Comparison of ENCODE assay signal across 8 mouse cellular contexts in genomic region chr3:90432348-90432747, GRCm38 (mm10). TPM values are rescaled to one million over a fixed set of nuclear protein-coding genes. Genes with fewer than 3 reads are reported as not detected.
DNase-seq lines count a peak whose midpoint lies in the region; ATAC-seq and TF ChIP-seq lines count a peak whose summit lies in the region.

No protein-coding gene starts in this region.

- DNase-seq in kidney, adult 11 months: no peak
- no peak for DNase-seq in hindbrain, postnatal 0 days (ENCODE audit: low spot score)
- no peak for DNase-seq in midbrain, postnatal 0 days (ENCODE audit: low spot score)
- DNase-seq in adrenal gland, adult 2 months: no peak
- DNase-seq in left cerebral cortex, adult 18-20 months (ENCODE audit: low spot score in 2 of 2): no peak
- no peak for DNase-seq in right cerebral cortex, postnatal 36 days (ENCODE audit: low spot score in 2 of 2)

- H3K9ac ChIP-seq in kidney, embryonic 15.5 days: peak overlapping the region; percentile 78
- H3K9ac ChIP-seq in hindbrain, postnatal 0 days (replicated peaks; ENCODE audit: low read length): peak overlapping the region; percentile 91
- peak overlapping the region; percentile 88 for H3K9ac ChIP-seq in midbrain, postnatal 0 days (replicated peaks; ENCODE audit: low read length, poor library complexity, severe bottlenecking)

- TF ChIP-seq CTCF in cortical plate, adult 2 months (IDR thresholded peaks at IDR 0.05; ENCODE audit: extremely low read depth, insufficient read depth, low read length): no peak
- no peak for TF ChIP-seq CTCF in hindbrain, postnatal 0 days (IDR thresholded peaks at IDR 0.05; ENCODE audit: low read depth)
- no peak for TF ChIP-seq CTCF in midbrain, postnatal 0 days (IDR thresholded peaks at IDR 0.05)

- H3K4me2 ChIP-seq in kidney, embryonic 15.5 days: peak overlapping the region; percentile 77
- H3K4me2 ChIP-seq in hindbrain, postnatal 0 days (ENCODE audit: low read depth, low read length): peak overlapping the region; percentile 99
- H3K4me2 ChIP-seq in midbrain, postnatal 0 days (ENCODE audit: low read depth, low read length, poor library complexity, severe bottlenecking): peak overlapping the region; percentile 98

- ATAC-seq in kidney, embryonic 15.5 days (replicated peaks; ENCODE audit: low FRiP score): no peak
- ATAC-seq in hindbrain, postnatal 0 days: no peak
- no peak for ATAC-seq in midbrain, postnatal 0 days (ENCODE audit: low FRiP score)

- peaks cover 4% of the 10 kb centered on the region; the same call in 1 of the 2 replicates for H3K36me3 ChIP-seq in kidney, embryonic 15.5 days
- H3K36me3 ChIP-seq in hindbrain, postnatal 0 days (ENCODE audit: insufficient read depth, low read length): no peaks in the 10 kb centered on the region
- H3K36me3 ChIP-seq in midbrain, postnatal 0 days (ENCODE audit: insufficient read depth, low read length): no peaks in the 10 kb centered on the region

- 9% methylated on average over 2 of the region's 2 CpGs for WGBS in kidney, embryonic 15.5 days
- 1% methylated on average over 2 of the region's 2 CpGs for WGBS in hindbrain, postnatal 0 days
- 12% methylated on average over 2 of the region's 2 CpGs for WGBS in midbrain, postnatal 0 days

- H3K9me3 ChIP-seq in kidney, embryonic 15.5 days (replicated peaks): no peaks in the 10 kb centered on the region
- H3K9me3 ChIP-seq in hindbrain, postnatal 0 days (ENCODE audit: low read length): no peaks in the 10 kb centered on the region
- no peaks in the 10 kb centered on the region for H3K9me3 ChIP-seq in midbrain, postnatal 0 days (ENCODE audit: low read length)

- peak overlapping the region; percentile 80 for H3K4me3 ChIP-seq in kidney, embryonic 15.5 days (replicated peaks)
- H3K4me3 ChIP-seq in cortical plate, adult 2 months (ENCODE audit: insufficient read depth, low read length): peak overlapping the region; percentile 79; the same call in 1 of the 2 replicates
- H3K4me3 ChIP-seq in hindbrain, postnatal 0 days (ENCODE audit: low read length): peak overlapping the region; percentile 80
- H3K4me3 ChIP-seq in midbrain, postnatal 0 days (ENCODE audit: low read depth, low read length): peak overlapping the region; percentile 82

- TF ChIP-seq POLR2A in cortical plate, adult 2 months (IDR thresholded peaks at IDR 0.05; ENCODE audit: extremely low read depth, insufficient read depth, low read length): no peak

- H3K27ac ChIP-seq in kidney, embryonic 15.5 days: peak overlapping the region; percentile 99; the same call in 1 of the 2 replicates
- H3K27ac ChIP-seq in cortical plate, adult 2 months (ENCODE audit: insufficient read depth, low read length): no peak overlapping the region
- H3K27ac ChIP-seq in hindbrain, postnatal 0 days: peak overlapping the region; percentile 96
- H3K27ac ChIP-seq in midbrain, postnatal 0 days (ENCODE audit: low read depth, low read length): no peak overlapping the region

- peaks cover 49% of the 10 kb centered on the region for H3K4me1 ChIP-seq in kidney, embryonic 15.5 days
- peaks cover 5% of the 10 kb centered on the region; the same call in 1 of the 2 replicates for H3K4me1 ChIP-seq in cortical plate, adult 2 months (ENCODE audit: control insufficient read depth, insufficient read depth, low read length)
- peaks cover 13% of the 10 kb centered on the region for H3K4me1 ChIP-seq in hindbrain, postnatal 0 days (ENCODE audit: insufficient read depth, low read length)
- H3K4me1 ChIP-seq in midbrain, postnatal 0 days (ENCODE audit: insufficient read depth, low read length): peaks cover 12% of the 10 kb centered on the region; the same call in 1 of the 2 replicates

- H3K27me3 ChIP-seq in kidney, embryonic 15.5 days: no peaks in the 10 kb centered on the region
- no peaks in the 10 kb centered on the region for H3K27me3 ChIP-seq in hindbrain, postnatal 0 days (ENCODE audit: insufficient read depth, low read length)
- H3K27me3 ChIP-seq in midbrain, postnatal 0 days (ENCODE audit: insufficient read depth, low read length): no peaks in the 10 kb centered on the region

RNA-seq across cellular contexts. Expression of gene Ints3, which starts 1.1 kb away (rescaled TPM):
- 32.9 and 38.1 TPM in 2 replicates for polyA plus RNA-seq in kidney, embryonic 15.5 days (2015; fragmentation: Nextera tagmentation; extraction: Ambion mirVana)
- 44.8 and 46.1 TPM in 2 replicates for polyA plus RNA-seq in cortical plate, adult 2 months (2012; rRNA removed)
- total RNA-seq in hindbrain, postnatal 0 days (2014; rRNA removed): 58.1 and 71.7 TPM in 2 replicates
- 19.9 and 20.4 TPM in 2 replicates for polyA plus RNA-seq in hindbrain, postnatal 0 days (2015; fragmentation: Nextera tagmentation; extraction: Ambion mirVana)
- total RNA-seq in midbrain, postnatal 0 days (2014; rRNA removed): 58.5 and 61.8 TPM in 2 replicates
- 19.7 and 22.3 TPM in 2 replicates for polyA plus RNA-seq in midbrain, postnatal 0 days (2015; fragmentation: Nextera tagmentation; extraction: Ambion mirVana)
- 10 to 100 TPM; 81.0 to 90.6 TPM for total RNA-seq in adrenal gland, adult 2 months (2021)
- polyA plus RNA-seq in adrenal gland, adult 2 months (2012; rRNA removed): 32.2 and 40.2 TPM in 2 replicates
- total RNA-seq in left cerebral cortex, adult 18-20 months (2021): 10 to 100 TPM; 63.1 to 66.1 TPM

RNA-seq across cellular contexts. Expression of gene Npr1, which starts 33.3 kb away (rescaled TPM):
- polyA plus RNA-seq in kidney, embryonic 15.5 days (2015; fragmentation: Nextera tagmentation; extraction: Ambion mirVana): 13.6 and 16.2 TPM in 2 replicates
- polyA plus RNA-seq in cortical plate, adult 2 months (2012; rRNA removed): 3.3 and 4.7 TPM in 2 replicates
- total RNA-seq in hindbrain, postnatal 0 days (2014; rRNA removed): 3.5 and 6.2 TPM in 2 replicates
- 2.8 TPM in 2 replicates for polyA plus RNA-seq in hindbrain, postnatal 0 days (2015; fragmentation: Nextera tagmentation; extraction: Ambion mirVana)
- 4.0 and 4.1 TPM in 2 replicates for total RNA-seq in midbrain, postnatal 0 days (2014; rRNA removed)
- polyA plus RNA-seq in midbrain, postnatal 0 days (2015; fragmentation: Nextera tagmentation; extraction: Ambion mirVana): 1.5 and 2.0 TPM in 2 replicates
- 100 to 1,000 TPM; 193 to 290 TPM for total RNA-seq in adrenal gland, adult 2 months (2021)
- 367 and 435 TPM in 2 replicates for polyA plus RNA-seq in adrenal gland, adult 2 months (2012; rRNA removed)
- 1 to 10 TPM; 4.6 to 5.0 TPM for total RNA-seq in left cerebral cortex, adult 18-20 months (2021)

RNA-seq across cellular contexts. Expression of gene Slc27a3, which starts 42.6 kb away (rescaled TPM):
- polyA plus RNA-seq in kidney, embryonic 15.5 days (2015; fragmentation: Nextera tagmentation; extraction: Ambion mirVana): 15.4 and 17.3 TPM in 2 replicates
- 6.8 and 9.4 TPM in 2 replicates for polyA plus RNA-seq in cortical plate, adult 2 months (2012; rRNA removed)
- 85.1 and 87.2 TPM in 2 replicates for total RNA-seq in hindbrain, postnatal 0 days (2014; rRNA removed)
- polyA plus RNA-seq in hindbrain, postnatal 0 days (2015; fragmentation: Nextera tagmentation; extraction: Ambion mirVana): 28.3 and 30.3 TPM in 2 replicates
- 64.8 and 86.6 TPM in 2 replicates for total RNA-seq in midbrain, postnatal 0 days (2014; rRNA removed)
- 30.8 and 31.4 TPM in 2 replicates for polyA plus RNA-seq in midbrain, postnatal 0 days (2015; fragmentation: Nextera tagmentation; extraction: Ambion mirVana)
- 100 to 1,000 TPM in 1 of 2 experiments, 10 to 100 TPM in 1; 66.9 to 196 TPM for total RNA-seq in adrenal gland, adult 2 months (2021)
- polyA plus RNA-seq in adrenal gland, adult 2 months (2012; rRNA removed): 384 and 508 TPM in 2 replicates
- total RNA-seq in left cerebral cortex, adult 18-20 months (2021): 1 to 10 TPM; 5.9 to 9.3 TPM

RNA-seq across cellular contexts. Expression of gene Ilf2, which starts 43.6 kb away (rescaled TPM):
- polyA plus RNA-seq in kidney, embryonic 15.5 days (2015; fragmentation: Nextera tagmentation; extraction: Ambion mirVana): 236 and 238 TPM in 2 replicates
- polyA plus RNA-seq in cortical plate, adult 2 months (2012; rRNA removed): 78.7 and 79.5 TPM in 2 replicates
- total RNA-seq in hindbrain, postnatal 0 days (2014; rRNA removed): 111 and 119 TPM in 2 replicates
- polyA plus RNA-seq in hindbrain, postnatal 0 days (2015; fragmentation: Nextera tagmentation; extraction: Ambion mirVana): 177 and 178 TPM in 2 replicates
- 136 and 147 TPM in 2 replicates for total RNA-seq in midbrain, postnatal 0 days (2014; rRNA removed)
- polyA plus RNA-seq in midbrain, postnatal 0 days (2015; fragmentation: Nextera tagmentation; extraction: Ambion mirVana): 177 and 182 TPM in 2 replicates
- total RNA-seq in adrenal gland, adult 2 months (2021): 10 to 100 TPM; 52.3 to 54.4 TPM
- polyA plus RNA-seq in adrenal gland, adult 2 months (2012; rRNA removed): 8.6 and 10.2 TPM in 2 replicates
- total RNA-seq in left cerebral cortex, adult 18-20 months (2021): 10 to 100 TPM; 90.2 to 94.9 TPM

RNA-seq across cellular contexts. Expression of gene Snapin, which starts 58.5 kb away (rescaled TPM):
- polyA plus RNA-seq in kidney, embryonic 15.5 days (2015; fragmentation: Nextera tagmentation; extraction: Ambion mirVana): 69.9 and 70.6 TPM in 2 replicates
- 65.0 and 73.2 TPM in 2 replicates for polyA plus RNA-seq in cortical plate, adult 2 months (2012; rRNA removed)
- 49.7 and 52.0 TPM in 2 replicates for total RNA-seq in hindbrain, postnatal 0 days (2014; rRNA removed)
- 102 and 106 TPM in 2 replicates for polyA plus RNA-seq in hindbrain, postnatal 0 days (2015; fragmentation: Nextera tagmentation; extraction: Ambion mirVana)
- 41.2 and 51.9 TPM in 2 replicates for total RNA-seq in midbrain, postnatal 0 days (2014; rRNA removed)
- 93.5 and 97.2 TPM in 2 replicates for polyA plus RNA-seq in midbrain, postnatal 0 days (2015; fragmentation: Nextera tagmentation; extraction: Ambion mirVana)
- total RNA-seq in adrenal gland, adult 2 months (2021): 10 to 100 TPM; 72.1 to 73.8 TPM
- 23.8 and 32.5 TPM in 2 replicates for polyA plus RNA-seq in adrenal gland, adult 2 months (2012; rRNA removed)
- 10 to 100 TPM; 55.5 to 57.0 TPM for total RNA-seq in left cerebral cortex, adult 18-20 months (2021)

Comparison
In these comparisons a context has a peak if more than half of its experiments do, and no peak if none do; other contexts are left out.
1. H3K27ac ChIP-seq: peak in kidney, embryonic 15.5 days (single experiment) and hindbrain, postnatal 0 days (single experiment); none in cortical plate, adult 2 months (single experiment) and midbrain, postnatal 0 days (single experiment).
2. RNA of gene Npr1, which starts 33.3 kb away (polyA plus RNA-seq): 367 to 435 TPM in adrenal gland, adult 2 months; 13.6 to 16.2 TPM in kidney, embryonic 15.5 days, 3.3 to 4.7 TPM in cortical plate, adult 2 months, 2.8 TPM in hindbrain, postnatal 0 days and 1.5 to 2.0 TPM in midbrain, postnatal 0 days; every median in the first group is over 10 times any median in the second.
3. RNA of gene Slc27a3, which starts 42.6 kb away (polyA plus RNA-seq): 384 to 508 TPM in adrenal gland, adult 2 months; 30.8 to 31.4 TPM in midbrain, postnatal 0 days, 28.3 to 30.3 TPM in hindbrain, postnatal 0 days, 15.4 to 17.3 TPM in kidney, embryonic 15.5 days and 6.8 to 9.4 TPM in cortical plate, adult 2 months; every median in the first group is over 10 times any median in the second.
4. Peak in every context shown above with its lines, with median percentiles within 50 percentile points of each other: H3K4me2 ChIP-seq, H3K4me3 ChIP-seq and H3K9ac ChIP-seq.